Mouse (Mus musculus): ENCODE results near the gene Tmem269.

Tmem269 gene

GRCm38 (mm10) chr4:119218169-119218568, at the start of gene Tmem269:
Gene Tmem269, minus strand, starts transcription at chr4:119218217.
- peak; percentile 23 for DNase-seq

GRCm38 (mm10) chr4:119266606-119267005, 48.6 kb upstream of the Tmem269 start:
- DNase-seq: no peak

- no peak for DNase-seq
Observed at GRCm38 (mm10) chr4:119263459-119263858, 45.4 kb upstream of the Tmem269 start.

- DNase-seq: no peak
Observed at GRCm38 (mm10) chr4:119262483-119262882, 44.5 kb upstream of the Tmem269 start.

GRCm38 (mm10) chr4:119261087-119261713, 43.2 kb upstream of the Tmem269 start:
- no peak for DNase-seq

GRCm38 (mm10) chr4:119259344-119260254, 41.6 kb upstream of the Tmem269 start:
- no peak for DNase-seq

- DNase-seq: no peak
Observed at GRCm38 (mm10) chr4:119257083-119257482, 39.1 kb upstream of the Tmem269 start.

GRCm38 (mm10) chr4:119255351-119255750, 37.3 kb upstream of the Tmem269 start, which contains the start of gene Cldn19:
Gene Cldn19, plus strand, starts transcription at chr4:119255414.
- DNase-seq: no peak

GRCm38 (mm10) chr4:119254012-119254618, 36.1 kb upstream of the Tmem269 start:
- no peak for DNase-seq

GRCm38 (mm10) chr4:119252025-119252808, 34.2 kb upstream of the Tmem269 start:
- DNase-seq: no peak

- DNase-seq: no peak
Observed at GRCm38 (mm10) chr4:119248407-119248965, 30.5 kb upstream of the Tmem269 start.

GRCm38 (mm10) chr4:119247462-119248235, 29.6 kb upstream of the Tmem269 start:
- DNase-seq: peak; percentile 93

- DNase-seq: peak; percentile 55
Observed at GRCm38 (mm10) chr4:119246688-119247225, 28.7 kb upstream of the Tmem269 start.

- no peak for DNase-seq
Observed at GRCm38 (mm10) chr4:119245961-119246360, 27.9 kb upstream of the Tmem269 start.

- no peak for DNase-seq
Observed at GRCm38 (mm10) chr4:119245556-119245955, 27.5 kb upstream of the Tmem269 start.

GRCm38 (mm10) chr4:119244468-119245240, 26.6 kb upstream of the Tmem269 start:
- no peak for DNase-seq

- no peak for DNase-seq
Observed at GRCm38 (mm10) chr4:119242571-119242970, 24.6 kb upstream of the Tmem269 start.

GRCm38 (mm10) chr4:119241664-119242063, 23.6 kb upstream of the Tmem269 start:
- DNase-seq: peak; percentile 79

GRCm38 (mm10) chr4:119239181-119239682, 21.2 kb upstream of the Tmem269 start:
- peak; percentile 41 for DNase-seq

- no peak for DNase-seq
Observed at GRCm38 (mm10) chr4:119238661-119239060, 20.6 kb upstream of the Tmem269 start.
